Mouse (Mus musculus) NIH3T3 (cell line): ENCODE measurements around the gene Cfap299.
"Not testable (repeated sequence)": the region's sequence is repeated elsewhere in the genome, so short reads cannot be mapped to it uniquely, and the experiment has no call there.

Experiments used
- DNase-seq: peaks from one replicate; pipeline ENCODE4 v3.0.0-alpha.2; 2012; ENCODE audit warnings: low read depth

The Cfap299 gene

DNA sequence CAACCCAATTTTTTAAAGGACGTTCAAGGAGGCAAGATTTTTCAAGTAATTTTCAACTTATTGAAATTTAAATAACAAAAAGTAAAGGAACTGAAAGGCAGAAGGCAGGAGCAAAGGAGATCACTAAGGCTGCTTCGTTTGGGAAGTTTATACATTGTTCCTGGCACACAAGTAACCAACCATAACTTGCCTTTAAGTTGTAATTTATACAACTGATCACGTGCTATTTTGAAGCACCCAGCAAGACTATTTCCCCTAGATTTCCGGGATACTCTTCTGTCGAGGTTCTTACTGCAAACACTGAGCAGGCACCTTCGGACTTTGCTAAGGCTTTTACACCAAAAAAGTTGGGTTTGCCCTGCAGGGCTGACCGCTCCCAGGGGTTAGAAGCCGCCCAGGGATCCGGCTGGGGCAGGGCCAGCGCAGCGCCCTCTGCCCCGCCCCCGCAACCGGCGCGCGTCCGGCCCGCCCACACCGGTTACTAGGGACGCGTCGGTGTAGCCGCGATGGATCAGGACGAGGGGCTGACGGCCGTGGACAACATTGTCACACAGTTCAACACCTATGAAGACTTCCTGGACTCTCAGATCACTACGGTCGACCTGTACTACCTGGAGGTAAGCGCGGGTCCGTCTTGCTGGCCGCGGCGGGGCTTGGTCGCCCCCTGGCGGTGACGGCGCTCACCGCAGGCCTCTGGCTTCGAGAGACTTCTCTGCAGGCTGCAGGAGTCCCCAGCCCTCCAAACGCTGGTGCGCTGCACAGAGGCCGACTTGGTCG, at the start of gene Cfap299:
Gene Cfap299 (plus strand): TSS at position 457 of the 777 bp plus-strand sequence.
- DNase-seq, result peak; percentile 82

GRCm38 (mm10) chr5:98281993-98282392, 47.1 kb upstream of the Cfap299 start:
- no peak for DNase-seq

DNA sequence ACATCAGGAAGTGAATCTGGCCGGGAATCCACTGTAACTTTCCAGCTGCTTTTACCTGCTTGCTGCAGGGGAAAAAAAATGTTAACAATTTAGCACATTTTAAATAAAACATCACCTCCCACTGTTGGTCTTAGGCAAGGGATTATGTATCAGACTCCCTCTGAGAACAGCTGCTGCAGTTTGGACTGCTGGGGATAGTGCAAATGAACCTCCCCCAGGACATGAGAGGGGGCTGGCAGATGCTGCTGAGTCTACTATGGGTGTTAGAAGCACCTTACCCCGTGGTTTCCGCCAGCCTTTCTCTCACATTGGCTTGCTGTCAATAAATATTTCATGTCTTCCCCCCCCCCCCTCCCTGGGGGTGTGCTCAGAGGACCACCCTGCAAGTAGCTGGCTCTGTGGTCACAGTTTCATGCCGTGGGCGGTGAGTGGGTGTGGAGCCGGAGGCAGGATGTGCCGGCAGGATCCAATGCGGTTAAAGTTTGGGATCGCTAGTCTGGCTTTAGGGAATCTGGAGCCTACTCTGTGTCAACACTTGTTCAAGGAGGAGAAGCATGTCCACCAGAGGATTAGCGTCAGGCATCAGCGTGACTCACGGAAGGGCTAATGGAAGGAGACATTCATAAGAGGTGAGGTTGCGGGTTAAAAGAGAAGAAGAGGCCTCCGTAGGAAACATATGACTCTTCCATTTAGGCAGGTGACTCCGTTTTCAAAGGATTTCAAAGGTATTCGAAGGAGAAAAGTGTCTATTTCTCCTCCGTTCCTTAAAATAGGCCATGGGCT, 45.2 kb upstream of the Cfap299 start:
- no peak for DNase-seq

DNA sequence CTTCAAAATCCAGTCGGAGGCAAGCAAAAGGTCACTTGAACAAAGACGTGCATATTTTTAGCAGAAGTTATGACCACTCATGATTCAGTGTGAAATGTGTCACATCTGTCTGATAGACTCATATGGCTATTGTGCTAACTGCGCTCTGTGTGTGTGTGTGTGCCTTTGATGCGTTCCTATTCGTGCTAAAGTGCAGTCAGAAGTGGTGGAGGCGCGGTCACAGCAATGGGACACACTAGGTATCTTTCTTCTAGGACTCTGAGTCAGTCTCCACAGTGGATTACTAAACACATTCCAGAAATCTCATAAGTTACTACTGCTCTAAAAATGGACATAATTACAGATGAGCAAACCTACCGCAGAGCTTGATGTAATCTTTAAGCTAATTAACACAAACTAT, 38.5 kb upstream of the Cfap299 start:
- DNase-seq, result no peak

DNA sequence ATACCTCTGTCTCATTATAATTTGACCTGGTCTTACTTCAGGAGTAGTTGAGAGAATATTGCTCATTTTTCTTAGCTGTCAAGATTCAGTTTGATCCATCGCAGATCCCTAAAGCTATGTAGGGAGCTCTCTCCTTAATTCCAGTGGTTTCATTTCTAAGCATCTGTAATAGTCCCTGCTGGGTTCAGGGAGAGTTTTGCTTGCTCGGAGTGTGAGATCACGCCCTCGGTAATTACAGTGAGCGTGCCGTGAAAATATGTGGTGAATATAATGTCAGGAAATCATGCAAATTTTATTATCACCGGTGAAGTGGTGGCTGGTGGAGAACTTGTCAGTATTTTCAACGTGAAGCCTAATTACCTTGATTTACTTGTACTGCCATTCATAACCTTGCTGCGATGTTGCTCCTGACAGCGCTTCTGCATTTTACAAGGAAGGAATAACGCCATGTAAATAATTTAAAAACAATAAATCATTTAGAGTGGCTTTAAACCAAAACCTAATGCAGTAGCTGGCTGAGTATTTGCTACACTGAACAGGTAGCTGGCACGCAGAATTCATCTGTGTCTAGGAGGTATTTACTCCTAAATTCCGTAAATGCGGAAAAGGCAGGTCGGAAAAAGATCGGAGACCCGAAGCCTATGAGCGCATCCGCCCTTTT, 36.6 kb upstream of the Cfap299 start:
- DNase-seq, result no peak

- no peak for DNase-seq
These were observed 35.9 kb upstream of the Cfap299 start for GRCm38 (mm10) chr5:98293049-98293715.

DNA sequence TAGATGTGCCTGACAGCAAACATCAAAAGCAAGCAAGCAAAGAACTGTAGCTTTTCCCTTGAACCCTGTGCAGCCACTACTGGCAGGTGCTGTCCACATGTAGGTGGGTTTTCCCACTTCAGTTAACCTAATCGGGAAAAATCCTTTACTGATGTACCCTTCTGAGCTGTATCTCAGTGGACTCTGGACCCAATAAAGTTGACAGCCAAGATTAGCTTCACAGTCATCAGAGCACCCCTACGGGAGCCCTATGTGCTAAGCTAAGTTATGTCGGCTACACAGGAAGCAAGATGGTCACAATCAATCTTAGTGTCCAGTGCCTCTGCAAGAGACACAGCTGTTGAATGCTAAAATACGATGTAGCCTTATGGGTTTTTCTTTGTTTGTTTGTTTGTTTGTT, 29.0 kb upstream of the Cfap299 start:
- DNase-seq, result no peak

GRCm38 (mm10) chr5:98305673-98306072, 23.4 kb upstream of the Cfap299 start:
- no peak for DNase-seq

DNA sequence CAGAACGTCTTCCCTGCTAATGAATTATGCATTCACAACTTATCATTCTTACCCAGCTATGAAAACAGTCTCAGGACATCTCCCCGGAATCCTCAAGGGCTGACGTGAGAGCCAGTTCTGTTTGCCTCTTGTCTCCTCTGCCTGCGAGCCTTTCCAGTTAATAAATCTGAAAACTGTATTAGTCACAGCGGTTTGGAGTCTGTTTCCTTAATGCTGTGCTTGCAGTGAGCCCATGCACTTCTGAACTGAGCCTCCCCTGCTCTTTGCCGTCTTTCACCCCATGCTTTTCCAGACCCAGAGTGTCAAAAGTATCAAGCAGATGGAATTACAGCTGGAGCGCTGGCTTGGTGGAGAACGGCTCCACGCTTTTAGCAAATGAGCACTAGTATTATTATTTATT, 22.6 kb upstream of the Cfap299 start:
- DNase-seq, result no peak

DNA sequence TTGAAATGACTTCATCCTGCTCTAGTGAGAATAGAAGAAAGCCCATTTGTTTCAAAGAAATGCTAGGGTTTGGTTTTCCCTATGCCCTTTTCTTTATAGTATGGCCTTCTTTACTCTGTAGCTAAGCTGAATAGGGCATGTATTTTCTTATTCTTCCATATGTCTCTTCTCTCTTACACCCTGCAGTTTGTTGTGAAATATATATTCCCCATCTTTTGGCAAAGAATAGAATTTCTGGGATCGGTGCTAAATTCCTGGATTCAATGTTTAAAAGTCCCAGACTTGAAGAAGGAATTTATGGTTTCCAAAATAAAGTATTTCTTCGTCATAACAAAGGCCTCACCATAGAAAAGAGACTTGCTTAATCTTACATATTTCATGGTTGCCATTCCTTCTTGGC, 2.5 kb upstream of the Cfap299 start:
- DNase-seq, result no peak

GRCm38 (mm10) chr5:98343751-98344150, 14.6 kb downstream of the Cfap299 start:
- DNase-seq, result not testable (repeated sequence)

GRCm38 (mm10) chr5:98344581-98344980, 15.5 kb downstream of the Cfap299 start:
- DNase-seq, result peak; percentile 69

DNA sequence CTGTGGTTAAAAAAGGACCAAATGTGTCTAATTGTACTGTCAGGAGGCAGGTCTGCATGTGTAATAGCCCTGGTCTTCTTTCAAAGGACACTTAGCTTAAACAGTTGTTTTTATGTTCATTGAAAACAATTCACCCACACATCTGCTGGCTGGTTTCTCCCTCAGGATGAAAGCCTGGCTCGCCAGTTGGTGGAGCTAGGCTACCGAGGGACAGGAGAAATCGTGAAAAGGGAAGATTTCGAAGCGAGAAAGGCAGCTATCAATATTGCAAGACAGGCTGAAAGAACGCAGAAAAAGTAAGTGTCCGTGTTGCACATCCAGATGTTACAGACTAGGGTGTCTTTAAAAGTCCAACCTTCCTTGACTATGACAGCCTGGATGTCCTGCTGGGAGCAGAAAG, 17.0 kb downstream of the Cfap299 start:
- DNase-seq, result peak; percentile 65

DNA sequence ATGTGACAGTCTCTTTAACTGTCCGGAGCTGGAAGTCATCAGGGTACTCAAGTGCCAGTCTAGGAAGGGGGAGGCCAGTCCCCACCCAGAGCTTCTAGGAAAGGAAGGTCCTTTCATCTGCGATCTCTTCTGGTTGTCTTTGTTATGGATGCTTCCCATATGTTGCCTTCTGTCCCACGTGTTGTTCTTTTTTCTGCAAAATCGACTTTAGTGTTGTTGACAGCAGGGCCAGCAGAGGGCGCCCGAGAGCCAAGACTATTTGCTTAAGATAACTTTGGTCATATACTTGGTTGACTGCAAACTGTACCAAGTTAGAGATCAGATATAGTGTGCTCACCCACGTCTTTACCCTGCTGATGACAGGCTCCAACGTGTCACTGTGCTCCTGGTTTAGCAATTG, 19.5 kb downstream of the Cfap299 start:
- DNase-seq, result peak; percentile 87

DNA sequence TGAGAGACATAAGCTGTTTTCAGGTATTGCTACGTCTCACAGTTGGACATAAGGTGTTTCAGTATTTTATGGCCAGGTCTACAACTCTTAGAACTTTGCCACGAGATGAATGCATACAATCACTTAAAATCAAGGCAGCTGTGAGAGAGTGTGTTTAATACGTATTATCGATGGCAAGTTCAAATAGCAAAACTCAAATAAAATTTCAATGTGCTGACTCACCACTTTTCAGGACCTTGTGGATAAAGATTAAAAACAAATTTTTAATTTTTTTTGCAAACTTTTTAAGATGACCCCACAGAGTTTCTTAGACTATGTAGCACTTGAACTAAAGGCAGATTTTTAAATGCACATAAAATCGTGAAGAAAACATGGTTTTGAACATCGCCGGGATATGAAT, 30.8 kb downstream of the Cfap299 start:
- no peak for DNase-seq

GRCm38 (mm10) chr5:98360792-98361419, 31.8 kb downstream of the Cfap299 start:
- no peak for DNase-seq

- DNase-seq, result peak; percentile 18
These were observed 34.3 kb downstream of the Cfap299 start for GRCm38 (mm10) chr5:98363428-98363827.

GRCm38 (mm10) chr5:98365340-98365739, 36.2 kb downstream of the Cfap299 start:
- DNase-seq, result no peak

GRCm38 (mm10) chr5:98368822-98369221, 39.7 kb downstream of the Cfap299 start:
- no peak for DNase-seq

- no peak for DNase-seq
These were observed 40.3 kb downstream of the Cfap299 start for GRCm38 (mm10) chr5:98369426-98369825.

DNA sequence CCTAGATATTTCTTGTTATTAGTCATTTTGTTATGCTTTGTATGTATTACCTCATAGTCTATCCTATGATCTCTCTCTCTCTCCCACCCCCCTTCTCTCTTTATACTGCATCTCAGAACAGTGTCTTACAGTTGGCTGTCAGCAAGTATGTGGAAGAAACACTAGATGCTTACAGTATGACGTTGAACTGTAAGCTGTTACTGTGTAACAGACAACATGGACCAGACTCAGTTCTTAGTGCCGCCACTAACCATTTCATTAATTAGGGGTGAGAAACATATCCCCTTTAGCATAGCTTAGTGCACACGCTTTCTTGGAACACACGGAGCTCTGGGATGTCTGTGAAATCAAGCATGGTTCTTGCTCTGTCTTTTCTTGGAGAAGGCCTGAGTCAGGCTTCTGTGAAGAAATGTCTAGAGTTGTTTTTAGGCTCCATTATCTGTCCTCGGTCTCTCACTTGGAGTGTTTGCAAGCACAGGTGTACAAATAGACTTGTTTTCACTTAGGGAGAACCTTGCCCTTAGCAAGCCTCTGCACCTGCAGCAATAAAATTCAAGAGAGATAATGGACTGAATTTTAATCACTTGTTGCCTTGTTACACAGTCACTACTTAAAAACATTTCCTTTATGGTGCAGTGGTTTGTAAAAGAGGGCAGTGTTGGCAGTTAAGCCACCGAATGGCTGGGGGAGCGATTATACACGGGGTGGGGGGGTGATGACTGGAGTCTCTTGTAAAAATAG, 47.1 kb downstream of the Cfap299 start:
- no peak for DNase-seq
